Mouse (Mus musculus): Measurements from ENCODE around the gene Efhd1. TPM values are rescaled to one million over a fixed set of nuclear protein-coding genes. Genes with fewer than 3 reads are reported as not detected.

Gene Efhd1
- total RNA-seq, 2 experiments from 2014 or later, result 2.6 to 3.0 TPM

- no peak for DNase-seq
These were observed 48.5 kb downstream of the Efhd1 start for GRCm38 (mm10) chr1:87312681-87313080.

GRCm38 (mm10) chr1:87313116-87313515, 49.0 kb downstream of the Efhd1 start:
- DNase-seq, result no peak

GRCm38 (mm10) chr1:87313843-87314570, 49.8 kb downstream of the Efhd1 start:
- no peak for DNase-seq

- no peak for DNase-seq
These were observed 51.3 kb downstream of the Efhd1 start for GRCm38 (mm10) chr1:87315431-87315830.

- DNase-seq, result no peak
These were observed 51.7 kb downstream of the Efhd1 start for GRCm38 (mm10) chr1:87315894-87316293.

- DNase-seq, result peak; percentile 72
These were observed 52.5 kb downstream of the Efhd1 start for GRCm38 (mm10) chr1:87316672-87317071.

- DNase-seq, result no peak
These were observed 56.9 kb downstream of the Efhd1 start for GRCm38 (mm10) chr1:87321071-87321470.

GRCm38 (mm10) chr1:87322778-87323177, 58.6 kb downstream of the Efhd1 start:
- DNase-seq, result no peak

GRCm38 (mm10) chr1:87324649-87325048, 60.5 kb downstream of the Efhd1 start:
- DNase-seq, result no peak

- DNase-seq, result peak; percentile 98
These were observed 62.6 kb downstream of the Efhd1 start, which contains the start of gene Gigyf2 for GRCm38 (mm10) chr1:87326742-87327163. TSS of gene Gigyf2 (plus strand) at chr1:87326998.

- peak; percentile 57 for DNase-seq
These were observed 63.1 kb downstream of the Efhd1 start for GRCm38 (mm10) chr1:87327165-87327861.

- no peak for DNase-seq
These were observed 67.6 kb downstream of the Efhd1 start for GRCm38 (mm10) chr1:87331774-87332173.

- DNase-seq, result peak; percentile 5
These were observed 86.4 kb downstream of the Efhd1 start for GRCm38 (mm10) chr1:87350576-87350975.

GRCm38 (mm10) chr1:87360276-87360675, 96.1 kb downstream of the Efhd1 start:
- DNase-seq, result no peak

Other genes with a start within 250 kb of the Efhd1 start
- gene Alppl2, start 174.4 kb upstream of the Efhd1 start, total RNA-seq (2021), result not detected
- not detected for gene Alpi, start 162.8 kb upstream of the Efhd1 start, total RNA-seq (2021)
- gene Akp3, start 139.4 kb upstream of the Efhd1 start, total RNA-seq (2021), result not detected
- under 1 TPM in 1 of 2 experiments, not detected in 1; 0.18 TPM for gene Ecel1, start 107.8 kb upstream of the Efhd1 start, total RNA-seq (2021)
- not detected for gene Prss56, start 81.0 kb upstream of the Efhd1 start, total RNA-seq (2021)
- gene Chrnd, start 73.8 kb upstream of the Efhd1 start, total RNA-seq (2021), result not detected
- gene Chrng, start 59.7 kb upstream of the Efhd1 start, total RNA-seq (2021), result under 1 TPM; 0.14 TPM
- 10 to 100 TPM; 71.3 to 72.5 TPM for gene Eif4e2, start 50.4 kb upstream of the Efhd1 start, total RNA-seq (2021)
- 10 to 100 TPM; 46.6 to 46.9 TPM for gene Gigyf2, start 62.6 kb downstream of the Efhd1 start, total RNA-seq (2021)
- not detected for gene Kcnj13, start 130.4 kb downstream of the Efhd1 start, total RNA-seq (2021)
- gene Snorc, start 205.9 kb downstream of the Efhd1 start, total RNA-seq (2021), result not detected
- not detected for gene Neu2, start 245.5 kb downstream of the Efhd1 start, total RNA-seq (2021)

Measured in heart, postnatal 4 days (tissue).